Comparison of ENCODE assay signal across 10 mouse cellular contexts in the genomic region with DNA sequence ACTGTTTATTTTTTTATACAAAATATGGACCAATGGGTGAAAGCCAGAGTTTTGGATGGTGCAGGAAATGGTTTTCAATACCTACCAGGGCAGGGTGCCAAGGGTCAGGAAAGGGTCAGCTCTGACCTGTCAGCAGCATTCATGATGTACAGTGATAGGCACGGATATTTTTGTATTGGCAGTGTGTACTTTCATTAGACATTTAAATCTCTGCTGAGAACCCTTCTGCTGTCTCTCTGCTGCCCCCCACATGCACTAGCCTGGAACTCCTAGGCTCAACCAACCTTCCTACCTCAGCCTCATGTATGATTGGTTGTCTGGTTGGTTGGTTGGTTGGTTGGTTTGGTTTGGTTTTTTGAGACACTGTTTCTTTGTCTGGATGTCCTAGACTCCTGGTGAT. TPM values are rescaled to one million over a fixed set of nuclear protein-coding genes. Genes with fewer than 3 reads are reported as not detected.
DNase-seq lines count a peak whose midpoint lies in the region; ATAC-seq and TF ChIP-seq lines count a peak whose summit lies in the region.
"Had no signal": no experiment of that assay in that cellular context is flagged by ENCODE, and none has a peak within 500 bp of the region (broad histone marks: within the 10 kb centered on the region; RNA-seq: fewer than 3 reads in every experiment).

No protein-coding gene starts in this region.

- no peaks in the 10 kb centered on the region for H3K9me3 ChIP-seq in intestine, postnatal 0 days (ENCODE audit: control insufficient read depth)
- H3K9me3 ChIP-seq in intestine, embryonic 16.5 days (ENCODE audit: control insufficient read depth, low read length): no peaks in the 10 kb centered on the region
- H3K9me3 ChIP-seq in lung, postnatal 0 days (ENCODE audit: low read length): no peaks in the 10 kb centered on the region
- H3K9me3 ChIP-seq: lung, embryonic 15.5 days had no signal

- no peak for ATAC-seq in intestine, postnatal 0 days
- ATAC-seq in intestine, embryonic 16.5 days: no peak
- ATAC-seq in lung, postnatal 0 days: peak; percentile 32; the same call in 1 of the 2 replicates

- peak; percentile 35 for DNase-seq in lung, postnatal 0 days (ENCODE audit: low spot score)
- DNase-seq in lung, adult 18-20 months: no peak
- peak; percentile 29 for DNase-seq in ZHBTc4 (ENCODE audit: low read depth, low spot score)
- no peak for DNase-seq in urinary bladder, adult 18-20 months (ENCODE audit: low spot score in 2 of 2)
- DNase-seq: gastrocnemius, postnatal 14 days; heart, postnatal 10 days had no signal

- WGBS in intestine, postnatal 0 days: 56% methylated on average over 1 of the region's 1 CpGs
- WGBS in intestine, embryonic 16.5 days: 47% methylated on average over 1 of the region's 1 CpGs
- 38% methylated on average over 1 of the region's 1 CpGs for WGBS in lung, postnatal 0 days
- 26% methylated on average over 1 of the region's 1 CpGs for WGBS in small intestine, adult 2 months

- no peaks in the 10 kb centered on the region for H3K27me3 ChIP-seq in intestine, postnatal 0 days (replicated peaks; ENCODE audit: control insufficient read depth, insufficient read depth, low read length)
- no peaks in the 10 kb centered on the region for H3K27me3 ChIP-seq in intestine, embryonic 16.5 days (replicated peaks; ENCODE audit: control insufficient read depth, insufficient read depth, low read length)
- no peaks in the 10 kb centered on the region for H3K27me3 ChIP-seq in lung, postnatal 0 days (replicated peaks; ENCODE audit: insufficient read depth, low read length)
- no peaks in the 10 kb centered on the region for H3K27me3 ChIP-seq in small intestine, adult 2 months (ENCODE audit: control insufficient read depth, insufficient read depth, low read length)
- H3K27me3 ChIP-seq: lung, embryonic 15.5 days had no signal

- H3K4me1 ChIP-seq in intestine, postnatal 0 days (replicated peaks; ENCODE audit: control insufficient read depth, insufficient read depth, low read length): no peaks in the 10 kb centered on the region
- H3K4me1 ChIP-seq in intestine, embryonic 16.5 days (ENCODE audit: control insufficient read depth, insufficient read depth, low read length): no peaks in the 10 kb centered on the region
- no peaks in the 10 kb centered on the region for H3K4me1 ChIP-seq in lung, postnatal 0 days (ENCODE audit: insufficient read depth, low read depth, low read length)
- no peaks in the 10 kb centered on the region for H3K4me1 ChIP-seq in small intestine, adult 2 months (ENCODE audit: control insufficient read depth, insufficient read depth, insufficient read length, low read length)
- H3K4me1 ChIP-seq: lung, embryonic 15.5 days had no signal

- TF ChIP-seq EP300 in lung, postnatal 0 days (IDR thresholded peaks at IDR 0.05): no peak

- TF ChIP-seq POLR2A in small intestine, adult 2 months (IDR thresholded peaks at IDR 0.05; ENCODE audit: low read depth, low read length): no peak

- H3K4me2 ChIP-seq in intestine, postnatal 0 days (replicated peaks; ENCODE audit: low read depth): no peak overlapping the region
- no peak overlapping the region for H3K4me2 ChIP-seq in intestine, embryonic 16.5 days (ENCODE audit: low read depth, low read length)
- H3K4me2 ChIP-seq in lung, postnatal 0 days (replicated peaks; ENCODE audit: low read depth, low read length): no peak overlapping the region
- H3K4me2 ChIP-seq: lung, embryonic 15.5 days had no signal

- peak; percentile 45 for TF ChIP-seq CTCF in intestine, postnatal 0 days (IDR thresholded peaks at IDR 0.05; ENCODE audit: low read depth)
- TF ChIP-seq CTCF in lung, postnatal 0 days (IDR thresholded peaks at IDR 0.05): peak; percentile 64
- TF ChIP-seq CTCF in small intestine, adult 2 months (IDR thresholded peaks at IDR 0.05; ENCODE audit: extremely low read depth, insufficient read length, insufficient replicate concordance, low read depth, low read length): peak; percentile 7; the same call in 1 of the 2 replicates

- no peak overlapping the region for H3K4me3 ChIP-seq in intestine, postnatal 0 days (ENCODE audit: low read depth, low read length)
- H3K4me3 ChIP-seq in intestine, embryonic 16.5 days (ENCODE audit: low read length): no peak overlapping the region
- H3K4me3 ChIP-seq in lung, postnatal 0 days (ENCODE audit: low read depth, low read length): no peak overlapping the region
- H3K4me3 ChIP-seq in small intestine, adult 2 months (ENCODE audit: low read depth, low read length): no peak overlapping the region
- H3K4me3 ChIP-seq: lung, embryonic 15.5 days had no signal

- H3K36me3 ChIP-seq in intestine, postnatal 0 days (ENCODE audit: control insufficient read depth, insufficient read depth): no peaks in the 10 kb centered on the region
- H3K36me3 ChIP-seq in intestine, embryonic 16.5 days (ENCODE audit: control insufficient read depth, insufficient read depth, low read length): no peaks in the 10 kb centered on the region
- no peaks in the 10 kb centered on the region for H3K36me3 ChIP-seq in lung, postnatal 0 days (ENCODE audit: insufficient read depth, low read length)
- H3K36me3 ChIP-seq in small intestine, adult 2 months (ENCODE audit: control insufficient read depth, insufficient read depth, low read length): no peaks in the 10 kb centered on the region
- H3K36me3 ChIP-seq: lung, embryonic 15.5 days had no signal

- no peak overlapping the region for H3K9ac ChIP-seq in intestine, postnatal 0 days (ENCODE audit: low read depth, low read length)
- no peak overlapping the region for H3K9ac ChIP-seq in intestine, embryonic 16.5 days (ENCODE audit: low read depth, low read length)
- H3K9ac ChIP-seq in lung, postnatal 0 days (replicated peaks; ENCODE audit: low read depth): no peak overlapping the region
- H3K9ac ChIP-seq: lung, embryonic 15.5 days had no signal

- no peak overlapping the region for H3K27ac ChIP-seq in intestine, postnatal 0 days (ENCODE audit: low read depth, low read length)
- H3K27ac ChIP-seq in intestine, embryonic 16.5 days (ENCODE audit: low read length): no peak overlapping the region
- no peak overlapping the region for H3K27ac ChIP-seq in lung, postnatal 0 days (ENCODE audit: low read length)
- H3K27ac ChIP-seq in small intestine, adult 2 months (ENCODE audit: insufficient read depth, low read depth, low read length): no peak overlapping the region
- H3K27ac ChIP-seq: lung, embryonic 15.5 days had no signal

RNA-seq across cellular contexts. Expression of a gene that starts 6.0 kb away (rescaled TPM):
- 1.4 and 1.6 TPM in 2 replicates for polyA plus RNA-seq in intestine, postnatal 0 days (2015; fragmentation: Nextera tagmentation; extraction: Ambion mirVana)
- 3.3 and 3.4 TPM in 2 replicates for polyA plus RNA-seq in intestine, embryonic 16.5 days (2015; fragmentation: Nextera tagmentation; extraction: Ambion mirVana)
- 2.8 and 3.5 TPM in 2 replicates for polyA plus RNA-seq in lung, postnatal 0 days (2015; fragmentation: Nextera tagmentation; extraction: Ambion mirVana)
- polyA plus RNA-seq in small intestine, adult 2 months (2012; rRNA removed): 0.23 and 0.55 TPM in 2 replicates

RNA-seq across cellular contexts. Expression of a gene that starts 15.3 kb away (rescaled TPM):
- polyA plus RNA-seq in intestine, postnatal 0 days (2015; fragmentation: Nextera tagmentation; extraction: Ambion mirVana): 3.9 and 4.9 TPM in 2 replicates
- 5.2 and 5.6 TPM in 2 replicates for polyA plus RNA-seq in intestine, embryonic 16.5 days (2015; fragmentation: Nextera tagmentation; extraction: Ambion mirVana)
- polyA plus RNA-seq in lung, postnatal 0 days (2015; fragmentation: Nextera tagmentation; extraction: Ambion mirVana): 13.9 and 17.2 TPM in 2 replicates
- polyA plus RNA-seq in small intestine, adult 2 months (2012; rRNA removed): 3.9 and 7.4 TPM in 2 replicates

Comparison
In these comparisons a context has a peak if more than half of its experiments do, and no peak if none do; other contexts are left out.
1. DNase-seq: peak in lung, postnatal 0 days (single experiment) and ZHBTc4 (single experiment); none in lung, adult 18-20 months (0 of 2) and urinary bladder, adult 18-20 months (0 of 2).
2. CTCF ChIP-seq: peak in every context shown above with its lines; median percentile 64 in lung, postnatal 0 days; 45 in intestine, postnatal 0 days; 7 in small intestine, adult 2 months.